Mouse (Mus musculus): ENCODE measurements around the gene Gmppa.
A peak's percentile ranks its signal among the peaks of the same experiment; 100 is the strongest.

Gmppa gene

DNA sequence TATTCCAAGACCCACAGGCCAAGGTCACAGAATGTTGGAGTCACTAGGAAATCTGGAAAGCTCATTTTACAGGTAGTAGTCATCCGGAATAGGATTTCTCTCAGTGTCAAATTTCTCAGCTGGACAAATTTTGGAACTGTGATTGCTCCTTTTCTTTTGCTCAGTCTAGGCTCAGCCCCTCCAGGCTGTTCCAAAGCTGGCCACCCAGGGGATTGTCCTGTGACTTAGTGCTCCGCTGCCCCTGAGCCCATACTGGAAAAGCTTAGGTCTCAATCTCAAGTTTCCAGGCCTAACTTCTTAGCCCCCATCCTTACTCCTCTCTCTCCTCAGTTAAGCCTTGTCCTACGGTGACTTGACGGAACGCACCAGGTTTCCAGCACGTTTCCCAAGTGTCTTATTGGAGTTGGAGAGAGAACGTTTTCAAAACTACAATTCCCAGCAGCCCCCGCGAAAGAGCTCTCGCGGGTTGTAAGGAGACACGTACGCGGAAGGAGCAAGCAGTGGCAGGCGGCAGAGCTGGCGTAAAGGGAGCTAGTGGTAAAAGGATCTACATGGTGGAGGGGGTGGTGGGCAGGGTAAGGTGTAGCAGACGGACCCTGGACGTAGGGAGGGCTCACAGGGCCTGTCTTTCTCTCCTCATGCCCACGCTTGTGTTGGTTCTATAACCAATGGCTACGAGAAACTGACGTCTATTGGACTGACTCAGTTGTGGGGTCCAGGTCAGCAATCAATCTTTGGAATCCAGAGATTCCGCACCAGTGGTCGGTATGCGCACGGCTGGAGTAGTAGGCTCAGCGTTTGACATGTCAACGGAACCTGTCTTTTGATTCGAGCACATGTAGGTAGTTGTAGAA lies at the start of gene Gmppa:
Gmppa (plus strand) TSS at position 456 of the 854 bp plus-strand sequence.
- peak; percentile 89 for DNase-seq (ENCODE audit: low spot score)

GRCm38 (mm10) chr1:75386149-75386548 lies 49.6 kb upstream of the Gmppa start:
- peak; percentile 64 for DNase-seq (ENCODE audit: low spot score)

DNA sequence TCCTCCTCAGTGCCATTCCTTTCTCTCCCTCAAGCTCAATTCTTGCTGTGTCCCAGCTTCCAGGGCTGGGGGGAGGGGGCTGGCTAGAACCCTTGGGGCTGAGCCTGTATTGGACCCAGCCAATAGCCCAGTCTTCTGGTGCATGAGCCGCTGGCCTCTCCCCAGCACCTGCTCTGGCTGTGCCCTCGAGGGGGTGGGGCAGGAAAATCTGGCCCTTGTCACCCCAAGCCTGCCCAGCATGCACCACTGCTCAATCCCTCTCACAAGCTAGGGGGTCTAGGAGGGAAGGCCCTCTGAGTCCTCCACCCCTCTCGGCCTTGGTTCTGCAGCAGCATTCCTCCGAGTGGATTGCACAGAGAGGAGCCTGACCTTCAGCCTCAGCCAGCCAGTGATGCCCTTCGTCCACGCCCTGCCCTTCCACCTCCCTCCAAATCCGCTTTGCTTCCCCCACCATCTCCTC lies 48.2 kb upstream of the Gmppa start:
- no peak for DNase-seq (ENCODE audit: low spot score)

GRCm38 (mm10) chr1:75387929-75388897 lies 47.5 kb upstream of the Gmppa start:
- DNase-seq (ENCODE audit: low spot score), result no peak

GRCm38 (mm10) chr1:75388898-75389515 lies 46.7 kb upstream of the Gmppa start:
- DNase-seq (ENCODE audit: low spot score), result no peak

DNA sequence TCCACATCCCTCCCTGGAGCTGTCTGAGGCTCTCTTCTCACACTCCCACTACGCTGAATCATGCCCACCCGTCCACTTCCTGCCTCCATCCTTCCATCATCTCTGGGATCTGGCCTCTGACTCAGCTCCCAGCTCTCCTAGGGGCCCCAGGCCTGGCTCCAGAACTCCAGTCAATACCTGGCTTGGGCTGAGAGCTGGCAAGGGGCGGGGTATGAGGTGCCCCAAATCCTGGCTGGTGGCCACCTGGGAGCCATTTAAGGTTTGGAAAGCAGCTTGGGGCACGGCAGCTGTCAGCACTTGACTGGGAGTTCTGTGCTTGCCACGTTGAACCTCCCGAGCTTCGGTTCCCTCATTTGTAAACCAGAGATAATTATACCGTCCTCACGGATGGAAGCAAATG lies 42.6 kb upstream of the Gmppa start:
- DNase-seq (ENCODE audit: low spot score), result peak; percentile 80

GRCm38 (mm10) chr1:75393846-75394245 lies 41.9 kb upstream of the Gmppa start:
- no peak for DNase-seq (ENCODE audit: low spot score)

GRCm38 (mm10) chr1:75398761-75399402 lies 36.8 kb upstream of the Gmppa start:
- peak; percentile 86 for DNase-seq (ENCODE audit: low spot score)

GRCm38 (mm10) chr1:75399755-75400492 lies 35.8 kb upstream of the Gmppa start:
- peak; percentile 91 for DNase-seq (ENCODE audit: low spot score)

DNA sequence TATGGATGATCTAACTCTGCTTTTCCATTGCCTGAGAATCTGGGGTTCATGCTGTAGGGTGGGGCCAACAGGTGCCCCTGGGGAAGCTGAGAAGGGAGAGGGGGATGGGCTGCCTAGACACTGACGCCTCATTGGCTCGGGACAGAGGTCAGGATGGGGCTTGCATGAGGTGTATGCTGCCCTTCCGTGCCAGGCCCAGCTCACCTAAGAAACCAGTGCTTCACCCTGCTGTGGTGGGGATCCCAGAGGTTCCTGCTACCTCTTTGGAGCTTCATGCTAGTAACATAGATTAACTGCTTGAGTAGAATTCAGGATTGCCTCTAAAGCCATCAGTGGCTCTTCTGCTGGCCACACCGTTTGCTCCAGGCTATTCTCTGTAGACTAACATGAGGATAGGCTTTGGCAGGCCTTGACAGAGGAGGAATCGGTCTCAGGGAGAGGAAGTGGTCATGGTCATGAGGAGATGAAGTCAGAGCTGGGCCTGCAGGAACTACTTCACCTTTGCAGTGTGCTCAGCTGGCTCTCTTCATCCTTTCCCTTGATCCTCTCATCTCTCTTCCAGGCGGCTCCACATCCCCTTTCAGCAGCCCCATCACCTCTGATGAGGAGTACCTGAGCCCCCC lies 35.1 kb upstream of the Gmppa start:
- DNase-seq (ENCODE audit: low spot score), result peak; percentile 45

GRCm38 (mm10) chr1:75405547-75405946 lies 30.2 kb upstream of the Gmppa start:
- DNase-seq (ENCODE audit: low spot score), result no peak

GRCm38 (mm10) chr1:75406173-75406572 lies 29.6 kb upstream of the Gmppa start:
- DNase-seq (ENCODE audit: low spot score), result no peak

DNA sequence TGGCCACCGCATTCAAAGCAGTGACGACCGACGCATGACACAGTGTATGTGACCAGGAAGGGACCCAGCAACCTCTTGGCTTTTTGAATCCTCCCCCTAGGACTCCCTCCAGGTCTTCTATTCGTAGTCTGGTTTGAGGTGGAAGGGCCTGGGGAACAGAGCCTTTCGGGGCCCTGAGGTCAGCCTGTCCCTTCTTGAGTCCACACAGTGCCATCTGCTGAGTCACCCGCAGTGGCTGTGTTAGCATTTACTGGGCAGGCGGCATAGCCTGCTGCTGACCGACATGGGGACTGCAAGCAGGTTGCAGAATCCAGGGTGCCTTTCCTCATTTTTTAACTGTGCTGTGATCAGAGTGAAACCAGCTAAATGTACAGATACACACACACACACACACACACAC lies 28.7 kb upstream of the Gmppa start:
- no peak for DNase-seq (ENCODE audit: low spot score)

DNA sequence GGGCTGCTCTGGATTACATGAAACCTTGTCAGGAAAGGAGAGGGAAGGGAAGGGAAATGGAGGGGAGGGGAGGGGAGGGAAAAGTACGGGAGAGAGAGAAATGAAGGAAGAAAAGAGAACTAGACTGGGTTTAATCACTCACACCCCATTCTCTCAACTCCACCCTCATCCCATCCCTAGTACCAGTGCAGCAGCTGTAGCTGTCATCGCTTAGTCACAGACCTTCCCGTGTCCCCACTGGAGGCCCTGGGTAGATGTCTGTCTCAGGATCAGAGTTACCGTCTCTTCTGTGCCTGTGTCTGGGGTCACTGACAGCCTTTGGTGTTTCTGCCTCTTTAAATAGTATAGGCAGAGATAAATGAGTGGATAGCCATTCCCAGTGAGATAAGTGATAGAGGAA lies 27.5 kb upstream of the Gmppa start:
- DNase-seq (ENCODE audit: low spot score), result no peak

DNA sequence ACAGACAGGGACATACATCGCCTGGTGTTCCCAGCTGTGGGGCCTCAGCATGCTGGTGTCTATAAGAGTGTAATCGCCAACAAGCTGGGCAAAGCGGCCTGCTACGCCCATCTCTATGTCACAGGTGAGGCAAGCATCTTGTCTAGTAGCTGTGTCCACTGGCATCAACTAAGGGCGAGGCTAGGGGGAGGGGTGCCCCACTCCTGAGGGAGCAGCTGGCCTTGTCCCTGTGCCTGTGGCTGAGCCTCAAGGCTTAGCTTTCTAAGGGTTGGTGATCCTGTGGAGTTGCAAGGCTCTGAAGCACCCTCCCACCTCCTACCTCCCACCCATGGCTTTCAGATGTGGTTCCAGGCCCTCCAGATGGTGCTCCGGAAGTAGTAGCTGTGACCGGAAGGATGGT lies 25.8 kb upstream of the Gmppa start:
- no peak for DNase-seq (ENCODE audit: low spot score)

DNA sequence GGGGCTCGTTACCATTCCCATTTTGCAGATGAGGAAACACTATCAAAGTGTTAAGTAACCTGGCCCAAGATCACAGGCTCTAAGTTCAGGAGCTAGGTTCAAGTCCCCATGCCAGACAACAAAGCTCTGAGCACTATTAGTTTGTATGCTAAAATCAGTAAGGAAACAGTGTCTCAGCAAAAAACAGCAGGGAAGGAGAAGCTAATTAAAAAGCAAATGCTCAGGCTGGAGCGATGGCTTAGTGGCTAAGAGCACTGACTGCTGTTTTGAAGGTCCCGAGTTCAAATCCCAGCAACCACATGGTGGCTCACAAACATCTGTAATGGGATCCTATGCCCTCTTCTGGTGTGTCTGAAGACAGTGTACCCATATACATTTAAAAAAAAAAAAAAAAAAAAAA lies 23.5 kb upstream of the Gmppa start:
- no peak for DNase-seq (ENCODE audit: low spot score)

DNA sequence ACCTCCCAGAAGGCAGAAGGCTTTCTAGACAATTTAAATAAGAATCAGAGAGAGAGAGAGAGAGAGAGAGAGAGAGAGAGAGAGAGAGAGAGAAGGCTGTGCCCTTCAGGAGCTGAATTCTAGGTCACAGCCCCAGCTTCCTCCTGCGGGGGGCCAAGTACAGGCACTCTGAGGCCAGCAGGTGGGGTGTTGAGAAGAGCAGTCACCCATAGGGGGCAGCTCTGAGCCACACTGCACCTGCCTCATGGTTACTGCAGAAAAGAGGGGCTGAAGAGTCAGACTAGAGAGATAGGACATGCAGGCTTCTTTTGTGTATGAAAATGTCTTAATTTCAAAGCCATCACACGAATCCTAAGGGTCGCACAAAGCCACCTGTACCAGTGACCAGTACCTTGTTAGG lies 22.0 kb upstream of the Gmppa start:
- DNase-seq (ENCODE audit: low spot score), result peak; percentile 57

DNA sequence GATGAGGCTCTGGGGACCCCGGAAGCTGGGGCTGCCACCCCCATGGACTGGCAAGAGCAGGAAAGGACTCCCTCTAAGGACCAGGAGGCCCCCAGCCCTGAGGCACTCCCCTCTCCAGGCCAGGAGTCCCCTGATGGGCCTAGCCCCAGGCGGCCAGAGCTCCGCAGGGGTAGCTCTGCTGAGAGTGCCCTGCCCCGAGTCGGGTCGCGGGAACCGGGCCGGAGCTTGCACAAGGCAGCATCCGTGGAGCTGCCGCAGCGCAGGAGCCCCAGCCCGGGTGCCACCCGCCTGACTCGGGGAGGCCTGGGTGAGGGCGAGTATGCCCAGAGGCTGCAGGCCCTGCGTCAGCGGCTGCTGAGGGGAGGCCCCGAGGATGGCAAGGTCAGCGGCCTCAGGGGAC lies 13.9 kb upstream of the Gmppa start:
- no peak for DNase-seq (ENCODE audit: low spot score)

DNA sequence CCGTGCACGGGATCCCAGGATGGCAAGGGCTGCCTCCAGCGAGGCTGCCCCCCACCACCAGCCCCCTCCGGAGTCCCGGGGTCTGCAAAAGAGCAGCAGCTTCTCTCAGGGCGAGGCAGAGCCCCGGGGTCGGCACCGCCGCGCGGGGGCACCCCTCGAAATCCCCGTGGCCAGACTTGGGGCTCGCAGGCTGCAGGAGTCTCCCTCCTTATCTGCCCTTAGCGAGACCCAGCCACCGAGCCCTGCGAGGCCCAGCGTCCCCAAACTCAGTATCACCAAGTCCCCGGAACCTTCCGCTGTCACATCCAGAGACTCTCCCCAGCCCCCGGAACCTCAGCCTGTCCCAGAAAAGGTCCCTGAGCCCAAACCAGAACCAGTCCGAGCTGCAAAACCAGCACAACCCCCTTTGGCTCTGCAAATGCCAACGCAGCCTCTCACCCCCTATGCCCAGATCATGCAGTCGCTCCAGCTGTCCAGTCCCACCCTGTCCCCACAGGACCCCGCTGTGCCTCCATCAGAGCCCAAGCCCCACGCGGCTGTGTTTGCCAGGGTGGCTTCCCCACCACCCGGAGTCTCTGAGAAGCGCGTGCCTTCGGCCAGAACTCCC lies 13.4 kb upstream of the Gmppa start:
- DNase-seq (ENCODE audit: low spot score), result no peak

GRCm38 (mm10) chr1:75422823-75423471 lies 12.8 kb upstream of the Gmppa start:
- DNase-seq (ENCODE audit: low spot score), result no peak
